Mouse (Mus musculus) CH12.LX (cell line): ENCODE measurements at regions not wholly inside any gene's neighbourhood (a gene's known extent, or its start where the extent isn't known, plus 50 kb on each side); places are given as distances from the start of the nearest gene placed in this dataset.

ENCODE experiments used
- DNase-seq: peaks from one replicate; pipeline ENCODE4 v3.0.0-alpha.2; 2013; ENCODE audit errors: extremely low read depth
- H3K27ac ChIP-seq: 2 replicates; pipeline ENCODE4 v1.5.1; 2012; ENCODE audit warnings: low read depth, mild to moderate bottlenecking, control low read depth, moderate library complexity; ENCODE audit not compliant: insufficient read depth
- H3K27me3 ChIP-seq: replicated peaks from 2 replicates; pipeline ENCODE3; 2012; ENCODE audit warnings: inconsistent platforms
- H3K36me3 ChIP-seq, 2 experiments: replicated peaks in 1 of 2; 2 replicates each; pipeline versions ENCODE3 to v1.6.1; 2012; ENCODE audit warnings: inconsistent platforms in 1 of 2, low read length in 1 of 2, mild to moderate bottlenecking in 1 of 2, mixed read lengths in 1 of 2, moderate library complexity in 1 of 2; ENCODE audit not compliant: control insufficient read depth in 1 of 2, insufficient read depth in 1 of 2
- H3K4me1 ChIP-seq, 2 experiments: 2 replicates each; pipeline ENCODE4 v1.6.1; 2012; ENCODE audit warnings: inconsistent platforms in 1 of 2, moderate library complexity in 1 of 2; ENCODE audit not compliant: insufficient read depth in 2 of 2, control insufficient read depth in 1 of 2
- H3K4me2 ChIP-seq: 2 replicates; pipeline ENCODE4 v1.6.1; 2012; ENCODE audit warnings: low read depth, mild to moderate bottlenecking, control low read depth; ENCODE audit not compliant: poor library complexity, insufficient read depth, severe bottlenecking
- H3K4me3 ChIP-seq, 3 experiments: fragments of 150-350 bp in 1 of 3; sonication (generic) in 1 of 3; replicated peaks in 1 of 3; 2 replicates each; pipeline versions ENCODE3 to v1.5.1; 2011 to 2012; ENCODE audit warnings: low read depth in 2 of 3, low read length in 2 of 3, mild to moderate bottlenecking in 2 of 3, moderate library complexity in 2 of 3, control low read depth in 1 of 3, improper control_type of control experiment in 1 of 3, inconsistent platforms in 1 of 3, mixed read lengths in 1 of 3; ENCODE audit not compliant: poor library complexity in 1 of 3
- H3K79me2 ChIP-seq: replicated peaks from 2 replicates; pipeline ENCODE4 v1.6.1; 2012; ENCODE audit warnings: mild to moderate bottlenecking, moderate library complexity; ENCODE audit not compliant: control insufficient read depth, poor library complexity, insufficient read depth, severe bottlenecking; ENCODE audit errors: extremely low read depth
- H3K9ac ChIP-seq: 2 replicates; pipeline ENCODE4 v1.6.1; 2012; ENCODE audit warnings: low read depth, mild to moderate bottlenecking, control low read depth, moderate library complexity; ENCODE audit not compliant: insufficient read depth
- H3K9me3 ChIP-seq: replicated peaks from 2 replicates; pipeline ENCODE3; 2012; ENCODE audit warnings: low read length, inconsistent platforms, mixed read lengths
- CHD1 ChIP-seq: IDR thresholded peaks from 2 replicates; pipeline ENCODE4 v1.6.1; 2012; ENCODE audit warnings: low read depth, low read length, improper control_type of control experiment, inconsistent platforms
- CTCF ChIP-seq, 2 experiments: IDR thresholded peaks in 1 of 2; conservative IDR thresholded peaks in 1 of 2; 2 replicates each; pipeline ENCODE4 v1.5.1; 2011 to 2012; ENCODE audit warnings: low read depth in 2 of 2, low read length in 2 of 2, improper control_type of control experiment in 1 of 2, inconsistent platforms in 1 of 2, mild to moderate bottlenecking in 1 of 2, moderate library complexity in 1 of 2
- E2F4 ChIP-seq: IDR thresholded peaks from 2 replicates; pipeline ENCODE4 v1.6.1; 2011; ENCODE audit warnings: low read depth, low read length, improper control_type of control experiment; ENCODE audit not compliant: insufficient replicate concordance
- ELF1 ChIP-seq: IDR thresholded peaks from 2 replicates; pipeline ENCODE4 v1.6.1; 2014; ENCODE audit warnings: low read depth, mild to moderate bottlenecking, inconsistent platforms, low read length, improper control_type of control experiment
- EP300 ChIP-seq: IDR thresholded peaks from 2 replicates; pipeline ENCODE4 v1.6.1; 2011; ENCODE audit warnings: low read length, improper control_type of control experiment
- GABPA ChIP-seq: IDR thresholded peaks from 2 replicates; pipeline ENCODE4 v1.6.1; 2012; ENCODE audit warnings: low read depth, low read length, improper control_type of control experiment, inconsistent platforms; ENCODE audit not compliant: insufficient replicate concordance
- HCFC1 ChIP-seq: IDR thresholded peaks from 2 replicates; pipeline ENCODE4 v1.6.1; 2012; ENCODE audit warnings: low read depth, mild to moderate bottlenecking, inconsistent platforms, low read length, improper control_type of control experiment
- IRF4 ChIP-seq: IDR thresholded peaks from 2 replicates; pipeline ENCODE4 v1.6.1; 2014; ENCODE audit warnings: low read depth, mild to moderate bottlenecking, inconsistent platforms, low read length, improper control_type of control experiment
- JUN ChIP-seq: IDR thresholded peaks from 2 replicates; pipeline ENCODE4 v1.6.1; 2011; ENCODE audit warnings: low read depth, mild to moderate bottlenecking, low read length, improper control_type of control experiment, moderate library complexity; ENCODE audit not compliant: insufficient read depth
- JUND ChIP-seq: conservative IDR thresholded peaks from 2 replicates; pipeline ENCODE4 v1.6.1; 2011; ENCODE audit warnings: low read depth, low read length, improper control_type of control experiment
- KAT2A ChIP-seq: IDR thresholded peaks from 2 replicates; pipeline ENCODE4 v1.6.1; 2012; ENCODE audit warnings: low read length, improper control_type of control experiment, inconsistent platforms; ENCODE audit not compliant: insufficient replicate concordance
- MAFK ChIP-seq: IDR thresholded peaks from 2 replicates; pipeline ENCODE4 v1.6.1; 2011; ENCODE audit warnings: low read length, improper control_type of control experiment; ENCODE audit not compliant: insufficient replicate concordance
- MAX ChIP-seq: IDR thresholded peaks from 2 replicates; pipeline ENCODE4 v1.6.1; 2011; ENCODE audit warnings: low read length, improper control_type of control experiment
- MEF2A ChIP-seq: IDR thresholded peaks from 2 replicates; pipeline ENCODE4 v1.6.1; 2014; ENCODE audit warnings: low read depth, mild to moderate bottlenecking, inconsistent platforms, low read length, improper control_type of control experiment, borderline replicate concordance
- MYC ChIP-seq: IDR thresholded peaks from 2 replicates; pipeline ENCODE4 v1.6.1; 2011; ENCODE audit warnings: low read depth, mild to moderate bottlenecking, improper control_type of control experiment, low read length
- NELFE ChIP-seq: IDR thresholded peaks from 2 replicates; pipeline ENCODE4 v1.6.1; 2011; ENCODE audit warnings: low read depth, low read length, improper control_type of control experiment
- PAX5 ChIP-seq: IDR thresholded peaks from 2 replicates; pipeline ENCODE4 v1.6.1; 2012; ENCODE audit warnings: low read length, inconsistent platforms, mixed read lengths
- POLR2A ChIP-seq: IDR thresholded peaks from 2 replicates; pipeline ENCODE4 v1.6.1; 2011; ENCODE audit warnings: low read depth, mild to moderate bottlenecking, improper control_type of control experiment, low read length
- RAD21 ChIP-seq: IDR thresholded peaks from 2 replicates; pipeline ENCODE4 v1.6.1; 2011; ENCODE audit warnings: low read depth, mild to moderate bottlenecking, low read length, improper control_type of control experiment, moderate library complexity
- TCF12 ChIP-seq: IDR thresholded peaks from 2 replicates; pipeline ENCODE4 v1.6.1; 2014; ENCODE audit warnings: low read depth, mild to moderate bottlenecking, inconsistent platforms, low read length, improper control_type of control experiment
- UBTF ChIP-seq: IDR thresholded peaks from 2 replicates; pipeline ENCODE4 v1.6.1; 2012; ENCODE audit warnings: low read depth, mild to moderate bottlenecking, inconsistent platforms, low read length, improper control_type of control experiment, moderate library complexity
- USF1 ChIP-seq: IDR thresholded peaks from 2 replicates; pipeline ENCODE4 v1.6.1; 2014; ENCODE audit warnings: low read depth, mild to moderate bottlenecking, inconsistent platforms, low read length, improper control_type of control experiment
- USF2 ChIP-seq: conservative IDR thresholded peaks from 2 replicates; pipeline ENCODE4 v1.6.1; 2011; ENCODE audit warnings: low read depth, low read length, improper control_type of control experiment
- ZC3H11A ChIP-seq: IDR thresholded peaks from 2 replicates; pipeline ENCODE4 v1.6.1; 2012; ENCODE audit warnings: low read depth, mild to moderate bottlenecking, inconsistent platforms, low read length, improper control_type of control experiment
- ZMIZ1 ChIP-seq: IDR thresholded peaks from 2 replicates; pipeline ENCODE4 v1.6.1; 2012; ENCODE audit warnings: low read depth, mild to moderate bottlenecking, inconsistent platforms, low read length, improper control_type of control experiment
- ZNF384 ChIP-seq: IDR thresholded peaks from 2 replicates; pipeline ENCODE4 v1.6.1; 2012; ENCODE audit warnings: low read depth, low read length, improper control_type of control experiment, inconsistent platforms
- dilution Hi-C: fragments of 300-500 bp; cut with MboI; formaldehyde crosslinking; loops from 2 replicates; pipeline ENCODE4 v1.14.3; 2020; ENCODE audit warnings: low sequenced_read_pairs; ENCODE audit not compliant: extremely low pct_unique_long_range_greater_than_20kb, extremely low pct_ligation_motif_present
- in situ Hi-C: fragments of 300-500 bp; cut with MboI; formaldehyde crosslinking; loops from 3 replicates; pipeline ENCODE4 v1.14.3; 2019; ENCODE audit warnings: low sequenced_read_pairs, low pct_ligation_motif_present, low pct_unique_long_range_greater_than_20kb, mixed read lengths

GRCm38 (mm10) chr2:166377329-166377728 lies 221.9 kb upstream of the Sulf2 start:
- Histone ChIP-seq H3K27me3 (peaks cover 63% of the 10 kb centered on the region), H3K36me3 (no peaks in the 10 kb centered on the region), H3K9ac (no peak overlapping the region), H3K79me2 (no peaks in the 10 kb centered on the region), H3K4me1 (no peaks in the 10 kb centered on the region), H3K9me3 (no peaks in the 10 kb centered on the region), H3K4me3 (no peak overlapping the region), H3K27ac (no peak overlapping the region), H3K4me2 (no peak overlapping the region)
- in situ Hi-C loops (no loop called here), dilution Hi-C loops (no loop called here)
- no peak for TF ChIP-seq USF2
- no peak for DNase-seq

GRCm38 (mm10) chr2:166375639-166376038 lies 220.2 kb upstream of the Sulf2 start:
- Histone ChIP-seq H3K79me2 (no peaks in the 10 kb centered on the region), H3K4me3 (no peak overlapping the region), H3K9me3 (no peaks in the 10 kb centered on the region), H3K4me2 (no peak overlapping the region), H3K36me3 (no peaks in the 10 kb centered on the region), H3K27ac (no peak overlapping the region), H3K9ac (no peak overlapping the region), H3K27me3 (peaks cover 54% of the 10 kb centered on the region), H3K4me1 (no peaks in the 10 kb centered on the region)
- in situ Hi-C loops (no loop called here), dilution Hi-C loops (no loop called here)
- DNase-seq = no peak
- TF ChIP-seq UBTF = no peak
- no peak for TF ChIP-seq CTCF (conservative IDR thresholded peaks at IDR 0.05 in 1 of 2, IDR thresholded peaks at IDR 0.05 in 1 of 2; ENCODE audit: low read depth in 2 of 2, low read length in 2 of 2)
- TF ChIP-seq NELFE = no peak
- TF ChIP-seq RAD21 = no peak
- TF ChIP-seq IRF4 = no peak
- no peak for TF ChIP-seq JUND
- no peak for TF ChIP-seq MAX
- TF ChIP-seq ZNF384 = no peak
- no peak for TF ChIP-seq ZC3H11A
- no peak for TF ChIP-seq TCF12
- no peak for TF ChIP-seq JUN
- no peak for TF ChIP-seq ELF1
- TF ChIP-seq HCFC1 = no peak
- TF ChIP-seq KAT2A = no peak
- no peak for TF ChIP-seq PAX5
- TF ChIP-seq ZMIZ1 = no peak

- no peaks in the 10 kb centered on the region for H3K36me3 ChIP-seq
- no peak overlapping the region for H3K27ac ChIP-seq
- H3K4me1 ChIP-seq = no peaks in the 10 kb centered on the region
- H3K79me2 ChIP-seq = no peaks in the 10 kb centered on the region
- DNase-seq = no peak
- no peak overlapping the region for H3K9ac ChIP-seq
- peaks cover 15% of the 10 kb centered on the region for H3K9me3 ChIP-seq
- in situ Hi-C loops (no loop called here), dilution Hi-C loops (no loop called here)
- peaks cover 23% of the 10 kb centered on the region for H3K27me3 ChIP-seq
- TF ChIP-seq MYC = no peak
- TF ChIP-seq ELF1 = no peak
- no peak for TF ChIP-seq PAX5
- no peak for TF ChIP-seq EP300
- TF ChIP-seq CHD1 = no peak
- TF ChIP-seq IRF4 = no peak
- TF ChIP-seq MAFK = no peak
- TF ChIP-seq GABPA = no peak
- TF ChIP-seq USF2 = no peak
- no peak for TF ChIP-seq MEF2A
- no peak for TF ChIP-seq KAT2A
- TF ChIP-seq JUN = no peak
- TF ChIP-seq ZC3H11A = no peak
- no peak for TF ChIP-seq E2F4
- no peak for TF ChIP-seq RAD21
- TF ChIP-seq POLR2A = no peak
- TF ChIP-seq USF1 = no peak
- H3K4me2 ChIP-seq = no peak overlapping the region
- no peak overlapping the region for H3K4me3 ChIP-seq
These were observed 215.3 kb upstream of the Sulf2 start for GRCm38 (mm10) chr2:166370776-166371175.
